Mouse (Mus musculus): ENCODE measurements at regions not wholly inside any gene's neighbourhood (a gene's known extent, or its start where the extent isn't known, plus 50 kb on each side); places are given as distances from the start of the nearest gene placed in this dataset.

- DNase-seq (ENCODE audit: low read depth, low spot score) = no peak
Observed at GRCm38 (mm10) chr2:27812946-27813345, 73.3 kb upstream of the Col5a1 start.

- DNase-seq (ENCODE audit: low read depth, low spot score) = no peak
Observed at GRCm38 (mm10) chr2:27813370-27813769, 72.9 kb upstream of the Col5a1 start.

- DNase-seq (ENCODE audit: low read depth, low spot score) = peak; percentile 19
Observed at GRCm38 (mm10) chr2:27818656-27819055, 67.6 kb upstream of the Col5a1 start.

DNA sequence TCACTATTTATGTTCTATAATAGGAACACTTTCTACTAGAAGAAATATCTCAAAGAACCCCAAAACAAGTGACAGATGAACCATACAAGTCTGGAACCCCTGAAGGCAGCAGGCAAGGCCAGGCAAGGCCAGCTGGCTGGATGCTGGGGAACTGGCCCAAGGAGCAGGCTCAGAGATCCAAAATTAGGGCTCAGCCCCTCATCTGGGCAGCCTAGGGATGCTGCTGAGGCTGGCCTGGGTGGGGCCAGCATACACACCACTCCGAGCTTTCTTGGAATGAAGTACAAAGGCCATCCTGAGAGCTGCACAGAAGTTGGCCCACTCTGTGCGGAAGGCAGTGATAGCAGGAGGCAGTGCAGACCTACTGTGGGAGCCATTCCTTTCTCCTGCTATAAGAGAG, 59.4 kb upstream of the Col5a1 start:
- no peak for DNase-seq (ENCODE audit: low read depth, low spot score)

DNA sequence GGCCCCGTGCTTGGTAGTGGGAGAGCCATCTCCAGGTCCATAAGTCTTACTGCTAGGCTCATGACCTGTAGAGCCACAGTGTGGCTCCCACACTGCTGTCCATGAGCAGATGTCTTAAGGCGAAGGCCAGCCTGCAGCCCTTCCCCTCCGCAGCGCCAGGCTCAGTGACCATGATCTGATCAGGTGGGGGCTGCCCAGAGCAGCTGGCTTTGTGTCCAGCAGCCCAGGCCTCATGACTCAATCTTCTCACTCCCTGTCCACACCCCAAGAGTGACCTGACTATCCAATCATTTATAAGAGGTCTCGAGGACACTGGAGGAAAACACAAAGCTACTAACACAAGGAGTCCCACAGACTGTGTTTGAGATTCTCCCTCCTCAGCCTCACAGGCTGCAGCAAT, 58.6 kb upstream of the Col5a1 start:
- DNase-seq (ENCODE audit: low read depth, low spot score) = no peak

DNA sequence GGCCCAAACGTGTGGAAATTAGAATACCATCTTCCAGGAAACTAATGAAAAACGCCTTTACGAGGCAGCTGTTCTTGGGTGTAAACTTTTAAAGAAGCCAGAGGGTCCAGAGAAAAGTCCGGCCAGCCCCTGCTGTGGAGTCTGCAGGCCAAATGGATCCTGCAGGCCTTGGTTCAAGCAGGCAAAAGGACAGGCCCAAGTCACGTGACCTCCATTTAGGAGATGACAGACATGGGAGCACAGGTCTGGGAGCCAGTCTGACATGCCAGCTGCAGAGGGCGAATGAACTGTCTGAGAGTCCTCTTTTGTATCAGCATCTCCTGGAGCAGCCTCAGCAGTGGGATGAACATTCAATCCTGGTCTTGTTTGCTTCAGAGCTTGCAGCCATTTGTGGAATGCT, 58.0 kb upstream of the Col5a1 start:
- no peak for DNase-seq (ENCODE audit: low read depth, low spot score)

DNA sequence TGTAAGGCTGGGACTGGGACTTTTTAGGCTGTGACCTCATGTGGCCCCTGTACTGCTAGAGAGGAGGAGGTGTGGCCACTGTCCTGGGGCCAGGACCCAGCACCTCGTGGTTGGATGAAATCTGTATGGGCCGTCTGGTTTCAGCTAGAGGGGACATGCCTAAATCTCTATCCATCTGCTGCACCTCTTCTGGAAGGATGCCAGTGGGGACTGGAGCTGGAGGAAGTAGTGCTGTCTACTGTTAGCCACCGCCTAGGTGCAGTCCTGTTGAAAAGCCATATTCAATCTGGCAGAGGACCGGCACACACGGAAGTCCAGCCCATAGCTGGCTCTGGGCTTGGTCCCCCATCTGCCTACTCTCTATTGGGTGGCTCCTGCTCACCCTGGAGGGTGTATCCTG, 56.7 kb upstream of the Col5a1 start:
- DNase-seq (ENCODE audit: low read depth, low spot score) = peak; percentile 25

DNA sequence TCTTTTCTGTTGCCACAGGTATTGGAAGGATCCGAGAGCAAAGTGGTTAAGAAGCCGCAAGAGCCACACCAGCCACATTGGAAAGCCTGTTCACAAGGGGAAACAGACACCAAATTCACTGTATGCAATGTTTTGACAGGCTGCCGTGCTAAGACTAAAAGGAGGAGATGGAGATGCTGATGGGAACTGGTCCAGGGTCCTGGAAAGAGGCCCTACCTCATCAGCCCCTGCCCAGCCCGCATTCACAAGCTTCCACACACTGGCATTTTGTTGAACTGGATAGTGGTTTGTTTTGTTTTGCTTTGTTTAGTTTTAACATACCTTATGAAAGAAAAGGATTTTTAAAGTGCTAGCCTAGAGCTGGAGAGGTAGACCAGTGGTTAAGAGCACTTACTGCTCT, 51.3 kb upstream of the Col5a1 start:
- DNase-seq (ENCODE audit: low read depth, low spot score) = no peak

DNA sequence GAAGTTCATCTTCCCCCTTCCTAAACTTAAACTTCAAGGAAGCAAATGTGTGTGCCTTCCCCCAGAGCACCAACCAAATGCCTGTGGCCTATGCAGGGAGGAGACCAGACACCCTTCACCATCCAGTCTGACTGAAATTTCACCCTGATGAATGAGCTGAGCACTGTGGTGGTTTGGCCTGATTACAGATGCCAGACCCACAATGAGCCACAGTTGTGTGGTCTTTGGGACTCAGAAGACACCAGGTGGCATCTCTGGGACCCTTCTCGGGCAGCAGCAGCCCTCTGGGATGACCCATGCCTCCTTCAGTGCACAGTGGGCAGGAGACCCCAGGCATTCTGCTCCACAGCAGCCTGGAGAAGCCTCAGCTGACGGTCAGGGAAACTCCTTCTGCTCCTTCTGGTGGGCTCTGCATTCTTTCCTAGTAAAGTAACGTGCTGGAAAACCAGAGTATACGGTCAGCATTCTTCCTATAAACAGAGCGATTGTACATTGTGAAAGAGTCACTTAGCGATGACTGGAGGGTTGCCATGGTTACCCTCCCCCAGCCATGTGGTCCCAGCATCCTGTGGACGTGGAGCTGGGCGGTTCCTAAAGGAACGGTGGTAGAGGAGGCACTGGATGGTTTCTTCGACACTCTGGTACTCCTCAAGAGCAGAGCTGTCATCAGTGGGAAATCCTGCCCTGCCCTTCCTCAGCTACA, 50.3 kb upstream of the Col5a1 start:
- DNase-seq (ENCODE audit: low read depth, low spot score) = peak; percentile 77
